Mouse (Mus musculus) A20 (cell line): ENCODE measurements at regions not wholly inside any gene's neighbourhood (a gene's known extent, or its start where the extent isn't known, plus 50 kb on each side); places are given as distances from the start of the nearest gene placed in this dataset.

Source experiments
- DNase-seq: peaks from one replicate; pipeline ENCODE4 v3.0.0-alpha.2; 2011; ENCODE audit warnings: low read depth, low spot score

DNA sequence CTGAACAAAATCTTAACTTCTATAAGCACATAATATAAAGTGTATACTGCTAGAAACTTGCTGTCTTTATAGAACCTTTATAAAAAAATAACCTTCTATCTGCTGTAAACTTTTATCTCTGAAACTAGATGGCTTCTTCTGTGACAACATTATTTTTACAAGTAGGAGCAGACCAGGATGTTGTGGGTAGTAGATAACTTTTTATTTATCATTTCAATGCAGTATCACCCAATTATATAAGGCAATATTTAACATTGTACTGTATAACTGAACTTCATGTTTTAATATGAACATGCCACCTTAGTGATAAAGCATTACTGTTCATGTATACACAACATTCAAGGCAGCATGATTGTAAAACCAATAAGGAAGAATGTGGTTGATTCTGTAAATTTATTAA lies 5024.1 kb upstream of the Gm7489 start:
- DNase-seq = no peak

DNA sequence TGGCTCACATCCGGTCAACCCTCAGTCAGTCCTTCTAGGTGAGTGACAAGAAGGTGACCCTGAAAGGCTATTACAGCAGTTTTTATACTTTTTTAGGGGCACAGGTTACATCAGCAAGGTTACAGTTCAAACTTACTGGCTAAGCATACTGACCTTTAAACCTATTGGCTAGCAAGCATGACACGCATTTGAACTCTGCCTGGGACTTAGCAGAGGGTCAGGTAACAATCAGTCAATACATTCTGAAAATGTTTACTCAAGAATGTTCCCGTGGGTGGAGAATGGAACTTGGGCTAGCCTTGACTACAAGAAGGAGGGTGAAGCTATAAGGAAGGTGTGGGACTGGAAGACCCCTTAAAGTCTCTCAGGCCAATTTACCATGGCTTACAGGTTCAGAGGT lies 4986.2 kb upstream of the Gm7489 start:
- no peak for DNase-seq

DNA sequence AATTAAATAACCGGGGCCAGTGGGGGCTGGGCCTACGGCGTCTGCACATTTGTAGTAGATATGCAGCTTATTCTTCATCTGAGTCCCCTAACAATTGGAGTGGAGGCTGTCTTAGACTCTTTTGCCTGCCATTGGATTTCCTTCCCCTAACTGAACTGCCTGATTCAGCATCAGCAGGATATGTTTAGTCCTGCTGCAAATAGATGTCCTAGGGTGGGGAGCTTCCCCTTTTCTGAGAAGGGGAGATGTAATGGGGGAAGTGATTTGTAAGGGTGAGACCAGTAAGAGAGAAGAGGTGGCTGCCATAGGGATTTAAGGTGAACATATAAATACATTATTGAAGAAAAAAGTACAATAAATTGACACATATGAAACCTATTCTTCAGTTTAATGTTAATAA lies 4980.0 kb upstream of the Gm7489 start:
- DNase-seq = peak; percentile 7

- peak; percentile 14 for DNase-seq
Measured at GRCm38 (mm10) chr15:48925940-48926339, 4958.8 kb upstream of the Gm7489 start.

DNA sequence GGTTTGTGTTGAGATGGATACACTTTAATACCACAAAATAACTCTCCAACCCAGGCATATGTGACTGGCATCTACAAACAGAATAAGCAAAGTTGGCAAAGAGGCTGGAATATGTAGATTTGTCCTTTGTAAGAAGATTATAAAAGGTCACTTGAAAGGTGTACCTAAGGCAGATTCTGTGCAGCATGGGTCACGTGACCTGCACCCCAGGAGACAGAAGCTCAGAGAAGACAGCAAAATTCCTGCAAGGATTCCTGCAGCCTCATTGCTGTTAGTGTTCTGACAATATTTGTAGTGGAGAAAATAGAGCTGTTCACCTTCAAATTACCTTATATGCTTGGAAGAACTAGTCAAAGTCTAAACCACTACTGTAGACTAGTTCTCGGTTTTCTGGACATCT lies 4938.6 kb upstream of the Gm7489 start:
- no peak for DNase-seq

GRCm38 (mm10) chr15:48976176-48976575 lies 4908.5 kb upstream of the Gm7489 start:
- DNase-seq = no peak

DNA sequence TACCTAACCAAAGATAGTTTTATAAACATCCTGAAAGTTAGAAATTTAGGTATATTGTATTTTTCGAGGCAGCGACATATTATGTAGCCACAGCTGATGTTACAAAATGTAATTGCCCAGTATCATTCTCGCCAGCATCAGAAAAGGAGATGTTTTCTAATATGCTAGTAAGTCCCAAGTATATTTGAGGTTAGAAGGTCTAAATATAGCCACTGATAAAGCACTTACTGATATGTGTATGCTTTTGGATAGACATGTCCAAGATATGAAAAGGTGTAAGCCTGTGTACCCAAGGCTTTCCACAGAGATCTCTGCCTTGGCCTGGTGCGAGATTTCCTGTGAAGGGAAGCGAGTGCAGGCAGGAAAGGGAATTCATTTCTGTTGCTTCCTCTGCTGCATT lies 4908.1 kb upstream of the Gm7489 start:
- DNase-seq = no peak
